Mouse (Mus musculus): ENCODE measurements around the gene Ugcg. TPM values are rescaled to one million over a fixed set of nuclear protein-coding genes. Genes with fewer than 3 reads are reported as not detected.

The Ugcg gene
- polyA plus RNA-seq (2014; fragmentation: Nextera tagmentation; extraction: Ambion mirVana) = 15.0 and 15.8 TPM in 2 replicates

DNA sequence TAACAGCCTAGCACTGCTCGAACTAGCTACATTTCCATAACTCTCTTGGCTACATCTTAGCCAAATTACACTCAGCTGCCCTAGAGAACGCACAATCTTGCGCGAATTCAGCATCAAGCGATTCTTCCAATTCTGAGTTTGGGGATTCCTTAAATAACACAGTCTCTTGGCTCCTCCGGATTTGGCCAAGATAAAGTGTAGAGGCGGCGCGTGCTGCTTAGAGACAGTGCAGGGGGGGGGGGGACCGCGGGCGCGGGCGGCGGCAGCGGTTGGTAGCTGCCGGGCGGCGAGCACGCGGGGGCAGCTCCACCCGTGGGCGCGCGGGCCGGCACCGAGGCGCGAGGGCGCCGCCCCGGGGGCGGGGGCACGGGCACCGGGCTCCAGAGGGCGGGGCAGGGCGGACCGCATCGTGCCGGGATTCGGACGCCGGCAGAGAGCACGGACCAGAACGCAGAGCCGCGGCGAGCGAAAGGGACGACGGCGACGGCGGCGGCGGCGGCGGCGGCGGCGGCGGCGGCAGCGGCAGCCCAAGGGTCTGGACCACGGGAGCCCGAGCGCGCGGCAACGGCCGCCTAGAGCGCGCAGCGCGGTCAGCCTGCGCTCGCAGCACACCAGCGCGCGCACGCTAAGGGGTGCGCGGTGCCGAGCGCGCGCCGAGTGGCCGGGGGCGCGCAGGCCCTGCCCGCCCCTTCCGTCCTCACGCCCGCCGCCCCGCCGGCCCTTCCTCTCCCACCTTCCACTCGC, at the start of gene Ugcg:
TSS of gene Ugcg (plus strand) at position 456 of the 744 bp plus-strand sequence.
- peak within 1 kb of the TSS; percentile 91 for H3K27ac ChIP-seq (ENCODE audit: low read length)
- no peaks in the 10 kb centered on the region for H3K36me3 ChIP-seq (ENCODE audit: control insufficient read depth, insufficient read depth, low read length)
- no peaks in the 10 kb centered on the region for H3K27me3 ChIP-seq (ENCODE audit: control insufficient read depth, insufficient read depth, low read length)
- under 1% methylated on average over 64 of the region's 99 CpGs for WGBS
- peak within 1 kb of the TSS; percentile 84 for H3K4me3 ChIP-seq (ENCODE audit: low read depth, low read length)
- H3K9me3 ChIP-seq (ENCODE audit: control insufficient read depth, low read depth, low read length) = no peaks in the 10 kb centered on the region
- H3K4me1 ChIP-seq (ENCODE audit: control insufficient read depth, insufficient read depth, low read length) = 0 out of 2 replicates have a peak, but pooled peaks cover 8% of the 10 kb centered on the region
- peak; percentile 91 for ATAC-seq (ENCODE audit: insufficient number of reproducible peaks, insufficient read depth, low FRiP score, low read depth)
- peak within 1 kb of the TSS; percentile 71 for H3K4me2 ChIP-seq (replicated peaks; ENCODE audit: low read depth, low read length)
- H3K9ac ChIP-seq (replicated peaks; ENCODE audit: low read depth, low read length) = peak within 1 kb of the TSS; percentile 96

- no peak overlapping the region for H3K9ac ChIP-seq (replicated peaks; ENCODE audit: low read depth, low read length)
- no peaks in the 10 kb centered on the region for H3K36me3 ChIP-seq (ENCODE audit: control insufficient read depth, insufficient read depth, low read length)
- no peaks in the 10 kb centered on the region for H3K4me1 ChIP-seq (ENCODE audit: control insufficient read depth, insufficient read depth, low read length)
- no peaks in the 10 kb centered on the region for H3K9me3 ChIP-seq (ENCODE audit: control insufficient read depth, low read depth, low read length)
- ATAC-seq (ENCODE audit: insufficient number of reproducible peaks, insufficient read depth, low FRiP score, low read depth) = no peak
- no peak overlapping the region for H3K27ac ChIP-seq (ENCODE audit: low read length)
- no peaks in the 10 kb centered on the region for H3K27me3 ChIP-seq (ENCODE audit: control insufficient read depth, insufficient read depth, low read length)
- no peak overlapping the region for H3K4me2 ChIP-seq (replicated peaks; ENCODE audit: low read depth, low read length)
- no peak overlapping the region for H3K4me3 ChIP-seq (ENCODE audit: low read depth, low read length)
- WGBS = 64% methylated on average over 5 of the region's 5 CpGs
Measured at GRCm38 (mm10) chr4:59149043-59149442, 40.0 kb upstream of the Ugcg start.

GRCm38 (mm10) chr4:59150907-59151306, 38.1 kb upstream of the Ugcg start:
- H3K4me2 ChIP-seq (replicated peaks; ENCODE audit: low read depth, low read length) = no peak overlapping the region
- no peak overlapping the region for H3K9ac ChIP-seq (replicated peaks; ENCODE audit: low read depth, low read length)
- H3K4me3 ChIP-seq (ENCODE audit: low read depth, low read length) = no peak overlapping the region
- H3K4me1 ChIP-seq (ENCODE audit: control insufficient read depth, insufficient read depth, low read length) = no peaks in the 10 kb centered on the region
- WGBS = 60% methylated on average over 5 of the region's 5 CpGs
- no peak overlapping the region for H3K27ac ChIP-seq (ENCODE audit: low read length)
- no peaks in the 10 kb centered on the region for H3K36me3 ChIP-seq (ENCODE audit: control insufficient read depth, insufficient read depth, low read length)
- H3K27me3 ChIP-seq (ENCODE audit: control insufficient read depth, insufficient read depth, low read length) = no peaks in the 10 kb centered on the region
- ATAC-seq (ENCODE audit: insufficient number of reproducible peaks, insufficient read depth, low FRiP score, low read depth) = no peak
- no peaks in the 10 kb centered on the region for H3K9me3 ChIP-seq (ENCODE audit: control insufficient read depth, low read depth, low read length)

DNA sequence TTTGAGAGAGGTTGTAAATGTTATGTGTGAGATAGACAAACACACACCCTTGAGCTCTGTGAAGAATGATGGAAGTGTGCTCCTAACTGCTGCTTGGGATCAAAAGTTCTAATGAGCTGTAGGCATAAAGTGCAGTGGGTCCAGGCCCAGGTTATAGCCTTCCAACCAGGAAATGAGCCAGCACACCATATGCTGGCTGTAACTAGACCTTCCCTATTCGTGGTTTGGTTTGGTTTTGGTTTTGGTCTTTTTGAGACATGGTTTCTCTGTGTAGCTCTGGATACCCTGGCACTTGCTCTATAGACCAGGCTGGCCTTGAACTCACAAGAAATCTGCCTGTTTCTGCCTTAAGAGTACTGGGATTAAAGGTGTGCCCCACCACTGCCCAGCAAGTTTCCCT, 37.1 kb upstream of the Ugcg start:
- ATAC-seq (ENCODE audit: insufficient number of reproducible peaks, insufficient read depth, low FRiP score, low read depth) = no peak
- H3K4me1 ChIP-seq (ENCODE audit: control insufficient read depth, insufficient read depth, low read length) = no peaks in the 10 kb centered on the region

DNA sequence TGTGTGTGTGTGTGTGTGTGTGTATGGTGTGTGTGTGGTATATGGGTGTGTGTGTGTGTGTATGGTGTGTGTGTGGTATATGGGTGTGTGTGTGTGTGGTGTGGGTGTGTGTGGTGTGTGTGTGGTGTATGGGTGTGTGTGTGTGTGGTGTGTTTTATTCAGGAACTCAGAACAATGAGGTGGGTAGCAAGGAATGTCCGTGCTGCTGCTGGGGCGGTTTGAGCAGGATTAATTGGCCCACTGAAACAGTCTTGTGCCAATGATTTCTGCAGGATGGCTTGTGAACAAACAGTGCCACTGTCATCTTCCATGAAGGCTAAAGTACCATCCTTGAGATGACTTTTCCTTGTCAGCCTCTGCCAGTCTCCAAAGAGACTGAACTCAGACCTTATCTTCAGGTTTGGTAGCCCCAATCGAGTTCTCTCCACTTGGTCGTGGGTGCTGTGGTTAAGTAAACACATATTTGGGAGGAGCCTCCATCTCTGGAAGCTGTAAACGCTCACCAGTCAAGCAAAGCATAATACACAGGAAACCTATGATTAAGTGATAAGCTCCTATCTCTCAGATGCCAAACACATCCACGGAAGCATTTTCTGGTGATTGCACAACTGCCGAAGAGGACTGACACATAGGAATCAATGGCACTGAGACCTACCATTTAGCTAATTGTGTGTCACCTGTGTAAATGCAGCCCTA, 32.0 kb upstream of the Ugcg start:
- peaks cover 2% of the 10 kb centered on the region; the same call in 1 of the 2 replicates for H3K4me1 ChIP-seq (ENCODE audit: control insufficient read depth, insufficient read depth, low read length)
- no peak overlapping the region for H3K9ac ChIP-seq (replicated peaks; ENCODE audit: low read depth, low read length)
- H3K4me2 ChIP-seq (replicated peaks; ENCODE audit: low read depth, low read length) = no peak overlapping the region
- H3K36me3 ChIP-seq (ENCODE audit: control insufficient read depth, insufficient read depth, low read length) = no peaks in the 10 kb centered on the region
- no peaks in the 10 kb centered on the region for H3K9me3 ChIP-seq (ENCODE audit: control insufficient read depth, low read depth, low read length)
- ATAC-seq (ENCODE audit: insufficient number of reproducible peaks, insufficient read depth, low FRiP score, low read depth) = 0 out of 2 replicates have a peak, but pooled peaks have one; percentile 37
- no peaks in the 10 kb centered on the region for H3K27me3 ChIP-seq (ENCODE audit: control insufficient read depth, insufficient read depth, low read length)
- WGBS = 33% methylated on average over 7 of the region's 7 CpGs
- H3K4me3 ChIP-seq (ENCODE audit: low read depth, low read length) = no peak overlapping the region
- H3K27ac ChIP-seq (ENCODE audit: low read length) = no peak overlapping the region

More for the DNA sequence above, 37.1 kb upstream of the Ugcg start:
- Histone ChIP-seq H3K9ac (replicated peaks; ENCODE audit: low read depth, low read length) (no peak overlapping the region), H3K27me3 (ENCODE audit: control insufficient read depth, insufficient read depth, low read length) (no peaks in the 10 kb centered on the region), H3K36me3 (ENCODE audit: control insufficient read depth, insufficient read depth, low read length) (no peaks in the 10 kb centered on the region), H3K9me3 (ENCODE audit: control insufficient read depth, low read depth, low read length) (no peaks in the 10 kb centered on the region), H3K4me2 (replicated peaks; ENCODE audit: low read depth, low read length) (no peak overlapping the region), H3K4me3 (ENCODE audit: low read depth, low read length) (no peak overlapping the region), H3K27ac (ENCODE audit: low read length) (no peak overlapping the region)
- WGBS = 91% methylated on average over 1 of the region's 1 CpGs

- Histone ChIP-seq H3K4me2 (replicated peaks; ENCODE audit: low read depth, low read length) (no peak overlapping the region), H3K9me3 (ENCODE audit: control insufficient read depth, low read depth, low read length) (no peaks in the 10 kb centered on the region), H3K4me3 (ENCODE audit: low read depth, low read length) (no peak overlapping the region), H3K27ac (ENCODE audit: low read length) (no peak overlapping the region), H3K9ac (replicated peaks; ENCODE audit: low read depth, low read length) (no peak overlapping the region), H3K27me3 (ENCODE audit: control insufficient read depth, insufficient read depth, low read length) (no peaks in the 10 kb centered on the region), H3K36me3 (ENCODE audit: control insufficient read depth, insufficient read depth, low read length) (no peaks in the 10 kb centered on the region), H3K4me1 (ENCODE audit: control insufficient read depth, insufficient read depth, low read length) (peaks cover 2% of the 10 kb centered on the region; the same call in 1 of the 2 replicates)
- 72% methylated on average over 2 of the region's 2 CpGs for WGBS
- no peak for ATAC-seq (ENCODE audit: insufficient number of reproducible peaks, insufficient read depth, low FRiP score, low read depth)
Measured at GRCm38 (mm10) chr4:59157654-59158053, 31.4 kb upstream of the Ugcg start.

- no peaks in the 10 kb centered on the region for H3K36me3 ChIP-seq (ENCODE audit: control insufficient read depth, insufficient read depth, low read length)
- H3K9me3 ChIP-seq (ENCODE audit: control insufficient read depth, low read depth, low read length) = no peaks in the 10 kb centered on the region
- peaks cover 2% of the 10 kb centered on the region; the same call in 1 of the 2 replicates for H3K4me1 ChIP-seq (ENCODE audit: control insufficient read depth, insufficient read depth, low read length)
- H3K4me3 ChIP-seq (ENCODE audit: low read depth, low read length) = no peak overlapping the region
- no peak for ATAC-seq (ENCODE audit: insufficient number of reproducible peaks, insufficient read depth, low FRiP score, low read depth)
- H3K4me2 ChIP-seq (replicated peaks; ENCODE audit: low read depth, low read length) = no peak overlapping the region
- no peak overlapping the region for H3K9ac ChIP-seq (replicated peaks; ENCODE audit: low read depth, low read length)
- 84% methylated on average over 5 of the region's 5 CpGs for WGBS
- H3K27ac ChIP-seq (ENCODE audit: low read length) = no peak overlapping the region
- H3K27me3 ChIP-seq (ENCODE audit: control insufficient read depth, insufficient read depth, low read length) = no peaks in the 10 kb centered on the region
Measured at GRCm38 (mm10) chr4:59160289-59160688, 28.8 kb upstream of the Ugcg start.

- H3K4me1 ChIP-seq (ENCODE audit: control insufficient read depth, insufficient read depth, low read length) = peaks cover 2% of the 10 kb centered on the region; the same call in 1 of the 2 replicates
- H3K9me3 ChIP-seq (ENCODE audit: control insufficient read depth, low read depth, low read length) = no peaks in the 10 kb centered on the region
- no peak overlapping the region for H3K27ac ChIP-seq (ENCODE audit: low read length)
- WGBS = 51% methylated on average over 8 of the region's 8 CpGs
- H3K4me3 ChIP-seq (ENCODE audit: low read depth, low read length) = no peak overlapping the region
- H3K9ac ChIP-seq (replicated peaks; ENCODE audit: low read depth, low read length) = no peak overlapping the region
- ATAC-seq (ENCODE audit: insufficient number of reproducible peaks, insufficient read depth, low FRiP score, low read depth) = no peak
- H3K4me2 ChIP-seq (replicated peaks; ENCODE audit: low read depth, low read length) = no peak overlapping the region
- H3K36me3 ChIP-seq (ENCODE audit: control insufficient read depth, insufficient read depth, low read length) = no peaks in the 10 kb centered on the region
- H3K27me3 ChIP-seq (ENCODE audit: control insufficient read depth, insufficient read depth, low read length) = no peaks in the 10 kb centered on the region
Measured at GRCm38 (mm10) chr4:59160959-59161670, 27.9 kb upstream of the Ugcg start.
